Mouse (Mus musculus): ENCODE measurements at regions not wholly inside any gene's neighbourhood (a gene's known extent, or its start where the extent isn't known, plus 50 kb on each side); places are given as distances from the start of the nearest gene placed in this dataset.

DNA sequence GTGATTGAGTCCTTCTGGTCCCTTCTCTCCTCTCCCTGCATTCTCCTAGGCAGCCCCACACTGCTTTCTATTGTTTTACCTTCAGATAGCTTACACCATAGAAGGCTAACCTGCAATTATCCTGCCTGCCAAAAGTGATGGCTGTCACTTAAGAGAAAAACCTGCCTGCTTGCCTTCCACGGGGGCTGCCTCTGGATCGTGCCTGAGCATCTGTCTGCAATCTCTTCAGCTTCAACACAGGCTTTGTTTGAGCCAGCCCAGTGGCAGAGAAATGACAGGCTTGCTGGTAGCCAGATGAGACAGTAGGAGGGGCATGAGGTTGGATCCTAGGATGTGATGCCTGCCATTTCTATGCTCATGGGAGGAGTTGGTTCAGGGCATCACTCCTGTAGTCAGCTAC, 345.2 kb upstream of the Tshz3 start:
- DNase-seq (ENCODE audit: low read depth, low spot score) = no peak

DNA sequence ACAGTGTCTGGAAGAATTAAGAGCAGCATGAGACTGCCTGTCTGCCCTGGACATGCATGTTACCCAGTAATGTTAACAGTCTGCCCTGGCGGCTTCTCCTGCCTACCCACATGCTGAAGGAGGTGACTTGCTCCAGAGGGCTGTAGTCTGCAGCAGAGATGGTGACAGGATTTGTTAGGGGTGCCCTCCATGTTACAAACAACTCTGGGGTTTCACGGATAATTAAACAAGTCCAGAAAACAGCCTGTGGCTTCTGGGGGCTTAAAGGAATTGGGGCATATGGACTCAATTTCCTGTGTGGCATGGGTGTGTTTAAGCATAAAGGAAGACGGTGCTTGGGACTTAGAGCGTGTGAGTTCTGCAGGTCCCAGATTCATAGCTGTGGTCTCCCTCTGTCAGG, 347.3 kb upstream of the Tshz3 start:
- DNase-seq (ENCODE audit: low read depth, low spot score) = no peak

DNA sequence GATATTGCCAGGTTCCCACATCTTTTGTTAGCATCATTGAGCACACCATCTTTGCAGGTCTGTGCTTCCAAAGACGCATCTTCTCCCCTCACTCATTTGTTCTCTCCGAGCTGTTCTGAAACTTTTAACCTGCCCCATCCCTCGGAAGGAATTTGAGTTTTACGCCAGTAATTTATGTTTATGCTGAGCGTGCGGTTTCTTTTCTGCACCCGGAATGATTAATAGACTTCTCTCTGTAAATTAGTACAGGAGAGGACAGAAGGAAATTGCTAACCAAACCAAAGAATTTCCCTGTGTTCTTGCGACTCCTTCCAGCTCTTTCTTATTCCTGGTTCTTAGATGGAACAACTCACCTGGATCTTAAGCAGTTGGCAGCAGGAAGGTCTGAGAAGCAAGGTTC, 349.7 kb upstream of the Tshz3 start:
- DNase-seq (ENCODE audit: low read depth, low spot score) = no peak

- no peak for DNase-seq (ENCODE audit: low read depth, low spot score)
Measured at GRCm38 (mm10) chr7:36334857-36335256, 363.1 kb upstream of the Tshz3 start.

GRCm38 (mm10) chr7:36334091-36334490, 363.8 kb upstream of the Tshz3 start:
- no peak for DNase-seq (ENCODE audit: low read depth, low spot score)

DNA sequence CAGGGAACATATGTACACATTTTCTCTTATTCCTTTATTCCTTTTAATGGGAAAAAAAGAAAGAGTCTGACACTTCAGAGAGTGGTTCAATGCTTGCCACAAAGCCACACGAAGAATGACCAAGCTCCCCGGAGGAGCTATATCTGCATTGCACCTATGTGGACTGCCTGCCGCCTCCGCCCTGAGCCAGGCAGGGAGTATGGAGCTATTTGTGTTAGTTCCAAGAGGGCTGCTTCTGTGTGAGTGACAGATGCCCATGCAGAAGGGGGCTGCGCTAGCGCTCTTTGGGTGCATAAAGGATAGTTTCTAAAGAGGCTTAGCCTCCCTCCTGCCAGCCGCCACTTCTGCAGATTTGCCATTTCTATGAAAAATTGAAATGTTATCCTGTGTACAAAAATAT, 365.3 kb upstream of the Tshz3 start:
- DNase-seq (ENCODE audit: low read depth, low spot score) = no peak

DNA sequence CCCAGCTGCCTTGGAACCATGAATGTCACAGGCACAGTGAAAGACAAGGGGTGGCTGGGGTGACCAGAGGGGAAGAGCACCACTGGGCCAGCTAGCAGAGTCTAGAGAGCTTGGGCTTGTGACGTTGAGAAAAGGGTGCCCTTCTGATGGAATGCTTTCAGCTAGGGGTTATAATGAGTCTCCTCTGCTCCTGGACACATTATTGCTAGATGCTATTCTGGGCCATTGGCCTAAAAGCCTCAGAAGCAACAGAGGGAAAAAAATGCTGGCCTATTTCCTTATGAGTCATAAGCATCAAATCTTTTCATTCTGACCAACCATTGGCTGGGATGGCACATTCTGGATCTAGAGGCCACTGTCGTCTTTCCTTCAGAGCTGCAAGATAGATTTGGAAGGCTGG, 369.8 kb upstream of the Tshz3 start:
- no peak for DNase-seq (ENCODE audit: low read depth, low spot score)

GRCm38 (mm10) chr7:36324035-36324434, 373.9 kb upstream of the Tshz3 start:
- no peak for DNase-seq (ENCODE audit: low read depth, low spot score)

- DNase-seq (ENCODE audit: low read depth, low spot score) = no peak
Measured at GRCm38 (mm10) chr7:36322181-36322580, 375.7 kb upstream of the Tshz3 start.

DNA sequence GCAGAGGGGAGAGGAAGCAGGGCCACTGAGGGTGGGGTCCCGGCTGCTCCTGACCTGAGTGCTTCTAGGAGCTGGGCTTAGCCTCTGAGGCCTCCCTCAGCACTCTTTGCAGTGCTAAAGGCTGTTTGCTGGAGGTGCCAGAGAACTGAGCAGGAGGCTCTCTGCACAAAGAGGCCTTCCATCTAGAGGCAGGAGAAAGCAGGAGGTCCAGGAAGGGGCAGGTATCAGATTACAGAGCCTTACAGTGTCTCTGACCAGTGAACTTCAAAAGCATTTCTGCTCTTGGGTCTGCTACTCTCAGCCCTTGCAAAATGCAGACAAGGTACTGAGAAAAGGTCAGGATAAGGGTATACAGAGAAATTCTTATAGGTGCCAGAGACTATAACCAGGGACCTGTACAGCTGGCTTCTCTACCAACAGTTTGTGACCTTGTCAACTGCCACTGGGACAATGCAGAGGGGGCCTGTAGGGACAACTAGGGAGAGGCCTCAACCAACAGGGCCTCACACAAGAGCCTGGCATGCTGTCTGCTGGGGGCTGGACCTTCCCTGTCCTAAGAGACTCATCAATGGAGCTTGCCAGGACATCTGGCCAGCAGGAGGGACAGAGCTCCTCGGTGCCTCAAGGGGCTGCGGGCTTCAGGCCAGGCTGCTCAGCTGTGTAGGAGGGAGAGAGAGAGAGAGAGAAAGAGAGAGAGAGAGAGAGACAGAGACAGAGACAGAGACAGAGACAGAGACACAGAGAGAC, 380.3 kb upstream of the Tshz3 start:
- DNase-seq (ENCODE audit: low read depth, low spot score) = no peak

DNA sequence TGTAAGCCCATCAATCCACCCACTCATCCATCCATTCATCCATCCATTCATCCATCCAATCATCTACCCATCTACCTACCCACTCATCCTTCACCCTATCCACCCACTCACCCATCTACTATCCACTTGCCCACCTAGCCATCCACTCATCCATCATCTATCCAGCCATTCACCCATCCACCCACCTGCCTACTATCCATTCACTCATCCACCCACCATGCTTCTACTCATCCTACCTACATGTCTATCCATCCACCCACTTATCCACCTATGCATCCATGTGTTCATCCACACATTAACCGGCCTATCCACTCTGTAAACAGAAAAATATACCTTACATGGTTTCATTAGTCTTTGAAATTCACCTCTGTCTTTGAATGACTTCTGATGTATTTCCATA, 384.2 kb upstream of the Tshz3 start:
- no peak for DNase-seq (ENCODE audit: low read depth, low spot score)

- DNase-seq (ENCODE audit: low read depth, low spot score) = no peak
Measured at GRCm38 (mm10) chr7:36309761-36310605, 387.9 kb upstream of the Tshz3 start.

- no peak for DNase-seq (ENCODE audit: low read depth, low spot score)
Measured at GRCm38 (mm10) chr7:36308726-36309125, 389.2 kb upstream of the Tshz3 start.

- no peak for DNase-seq (ENCODE audit: low read depth, low spot score)
Measured at GRCm38 (mm10) chr7:36308106-36308620, 389.8 kb upstream of the Tshz3 start.

- no peak for DNase-seq (ENCODE audit: low read depth, low spot score)
Measured at GRCm38 (mm10) chr7:36277275-36277674, 420.6 kb upstream of the Tshz3 start.

DNA sequence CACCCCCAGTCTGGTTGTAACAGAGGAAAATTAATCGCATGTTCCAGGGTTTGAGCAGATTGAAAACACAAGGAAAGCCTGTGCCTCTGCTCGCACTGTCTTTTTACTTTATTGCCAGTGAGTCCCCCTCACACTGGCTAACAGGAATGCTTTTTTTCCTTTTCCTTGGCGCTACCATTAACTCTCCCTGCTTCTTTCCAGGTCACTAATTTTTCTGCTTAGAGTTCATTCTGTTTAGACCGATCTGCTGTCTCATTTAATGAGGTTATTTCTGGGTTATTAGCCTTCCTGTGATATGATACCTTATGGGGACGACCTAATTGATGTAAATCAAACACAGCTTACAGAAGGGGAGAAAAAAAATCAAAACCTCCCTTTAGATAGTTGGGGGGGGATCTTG, 429.0 kb upstream of the Tshz3 start:
- no peak for DNase-seq (ENCODE audit: low read depth, low spot score)

- DNase-seq (ENCODE audit: low read depth, low spot score) = no peak
Measured at GRCm38 (mm10) chr7:36265163-36265823, 432.6 kb upstream of the Tshz3 start.

DNA sequence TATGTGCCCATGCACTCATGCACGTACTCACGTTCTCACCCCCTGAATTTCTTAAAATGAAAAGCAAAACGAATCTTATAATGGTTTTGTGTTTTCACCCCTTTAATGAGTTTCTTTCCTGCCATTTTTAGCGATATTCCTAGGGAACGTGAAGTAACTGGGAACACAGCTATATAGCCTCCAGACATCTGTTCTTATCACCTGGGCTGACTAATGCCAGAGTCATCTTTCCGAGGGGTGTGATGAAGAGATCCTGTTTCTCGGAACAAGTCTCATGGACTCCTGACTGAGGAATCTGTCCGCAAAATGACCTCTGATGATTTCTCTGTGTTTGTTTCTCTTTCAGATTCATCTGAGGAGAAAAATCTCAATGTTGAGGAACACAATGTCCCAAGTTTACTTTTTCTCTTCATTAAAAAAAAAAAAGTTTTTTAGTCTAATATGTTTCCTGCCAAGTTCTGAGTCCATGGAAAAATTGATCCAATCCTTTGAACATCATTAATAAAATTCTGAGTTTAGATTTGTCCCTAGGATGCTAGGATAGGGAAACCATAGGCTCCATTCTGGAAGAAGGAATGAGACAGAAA, 435.7 kb upstream of the Tshz3 start:
- DNase-seq (ENCODE audit: low read depth, low spot score) = no peak

GRCm38 (mm10) chr7:36257102-36257501, 440.8 kb upstream of the Tshz3 start:
- DNase-seq (ENCODE audit: low read depth, low spot score) = no peak

- DNase-seq (ENCODE audit: low read depth, low spot score) = no peak
Measured at GRCm38 (mm10) chr7:36247356-36247755, 444.6 kb upstream of the Zfp507 start.

- DNase-seq (ENCODE audit: low read depth, low spot score) = no peak
Measured at GRCm38 (mm10) chr7:36236673-36237072, 433.9 kb upstream of the Zfp507 start.

DNA sequence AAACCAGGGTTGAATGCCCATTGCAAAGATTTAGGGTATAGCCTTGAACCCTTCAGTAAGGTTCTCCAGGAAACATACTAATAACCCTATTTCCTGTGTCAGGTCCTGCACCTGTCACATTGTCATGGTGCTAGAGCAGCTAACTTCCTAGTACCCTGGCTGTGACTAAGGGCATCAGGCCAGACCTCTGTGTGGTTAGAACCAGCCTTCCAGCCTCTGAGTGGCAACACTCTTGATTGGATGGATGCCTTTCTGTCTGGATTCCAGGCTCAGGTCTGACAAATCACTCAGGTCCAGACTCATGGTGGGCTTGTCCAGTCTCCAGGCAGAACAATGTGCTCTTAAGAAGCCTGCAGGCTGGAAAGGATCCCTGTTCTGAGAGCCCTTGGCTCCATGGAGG, 426.2 kb upstream of the Zfp507 start:
- no peak for DNase-seq (ENCODE audit: low read depth, low spot score)
